Mouse (Mus musculus) kidney, embryonic 15.5 days (tissue): Measurements from ENCODE around the gene Erh. TPM values are rescaled to one million over a fixed set of nuclear protein-coding genes. Genes with fewer than 3 reads are reported as not detected.

Experiments used
- ATAC-seq: fragments of 200-750 bp; cut with Nextera tagmentation; replicated peaks from 2 replicates; pipeline ENCODE4 v1.8.0; 2017; ENCODE audit warnings: moderate TSS enrichment; ENCODE audit not compliant: low FRiP score
- H3K27ac ChIP-seq: fragments of 300-500 bp; sonication (generic); 2 replicates; pipeline ENCODE4 v1.5.1; 2015; ENCODE audit warnings: mild to moderate bottlenecking, inconsistent platforms
- H3K27me3 ChIP-seq: fragments of 300-500 bp; sonication (generic); 2 replicates; pipeline ENCODE4 v1.6.1; 2015; ENCODE audit warnings: inconsistent platforms
- H3K36me3 ChIP-seq: fragments of 300-500 bp; sonication (generic); 2 replicates; pipeline ENCODE4 v1.6.1; 2015; ENCODE audit warnings: inconsistent platforms
- H3K4me1 ChIP-seq: fragments of 300-500 bp; sonication (generic); 2 replicates; pipeline ENCODE4 v1.6.1; 2015; ENCODE audit warnings: inconsistent platforms
- H3K4me2 ChIP-seq: fragments of 300-500 bp; sonication (generic); 2 replicates; pipeline ENCODE4 v1.6.1; 2015; ENCODE audit warnings: moderate library complexity, mild to moderate bottlenecking, inconsistent platforms
- H3K4me3 ChIP-seq: fragments of 300-500 bp; sonication (generic); replicated peaks from 2 replicates; pipeline ENCODE4 v1.5.1; 2015; ENCODE audit warnings: mild to moderate bottlenecking, inconsistent platforms
- H3K9ac ChIP-seq: fragments of 300-500 bp; sonication (generic); 2 replicates; pipeline ENCODE4 v1.6.1; 2015; ENCODE audit warnings: mild to moderate bottlenecking, inconsistent platforms
- H3K9me3 ChIP-seq: fragments of 300-500 bp; sonication (generic); replicated peaks from 2 replicates; pipeline ENCODE4 v1.6.1; 2016; ENCODE audit warnings: inconsistent platforms
- WGBS: fragments of 180-500 bp; shearing (Covaris S2); methylation state at CpG from one replicate; pipeline ENCODE4 v1.1.7; 2015; ENCODE audit warnings: mixed read lengths; 5-methylcytosine and 5-hydroxymethylcytosine counted together
- polyA plus RNA-seq: library from polyadenylated mRNA; unstranded; fragments of >200 nt; fragmentation: Nextera tagmentation; extraction: Ambion mirVana; gene quantifications from 2 replicates; pipeline ENCODE4 v1.2.1, GENCODE M21; 2015

Erh gene
- polyA plus RNA-seq, 1 experiment from 2014 or later, result 312 TPM

GRCm38 (mm10) chr12:80609928-80610327 lies 34.2 kb downstream of the Erh start:
- Histone ChIP-seq H3K9me3 (no peaks in the 10 kb centered on the region), H3K4me1 (no peaks in the 10 kb centered on the region), H3K27me3 (no peaks in the 10 kb centered on the region), H3K9ac (no peak overlapping the region), H3K4me3 (no peak overlapping the region), H3K4me2 (no peak overlapping the region), H3K36me3 (no peaks in the 10 kb centered on the region), H3K27ac (no peak overlapping the region)
- no peak for ATAC-seq
- WGBS, result 79% methylated on average over 3 of the region's 3 CpGs

GRCm38 (mm10) chr12:80608576-80608975 lies 35.6 kb downstream of the Erh start:
- H3K36me3 ChIP-seq, result no peaks in the 10 kb centered on the region
- 82% methylated on average over 1 of the region's 1 CpGs for WGBS
- H3K9ac ChIP-seq, result no peak overlapping the region
- H3K9me3 ChIP-seq, result no peaks in the 10 kb centered on the region
- H3K27ac ChIP-seq, result no peak overlapping the region
- peaks cover 12% of the 10 kb centered on the region for H3K4me1 ChIP-seq
- no peak overlapping the region for H3K4me3 ChIP-seq
- no peak for ATAC-seq
- H3K4me2 ChIP-seq, result no peak overlapping the region
- no peaks in the 10 kb centered on the region for H3K27me3 ChIP-seq

GRCm38 (mm10) chr12:80604218-80604617 lies 39.9 kb downstream of the Erh start:
- no peak overlapping the region for H3K9ac ChIP-seq
- no peaks in the 10 kb centered on the region for H3K36me3 ChIP-seq
- no peaks in the 10 kb centered on the region for H3K9me3 ChIP-seq
- 82% methylated on average over 2 of the region's 2 CpGs for WGBS
- no peak overlapping the region for H3K4me2 ChIP-seq
- H3K4me1 ChIP-seq, result peaks cover 34% of the 10 kb centered on the region
- no peak overlapping the region for H3K4me3 ChIP-seq
- peak overlapping the region; percentile 51 for H3K27ac ChIP-seq
- no peak for ATAC-seq
- H3K27me3 ChIP-seq, result no peaks in the 10 kb centered on the region

GRCm38 (mm10) chr12:80603566-80603965 lies 40.6 kb downstream of the Erh start:
- 0 out of 2 replicates have a peak, but pooled peaks have one; percentile 31 for ATAC-seq
- Histone ChIP-seq H3K4me2 (0 out of 2 replicates have a peak overlapping the region, but pooled peaks have one; percentile 1), H3K4me1 (peaks cover 40% of the 10 kb centered on the region), H3K9me3 (no peaks in the 10 kb centered on the region), H3K36me3 (no peaks in the 10 kb centered on the region), H3K9ac (no peak overlapping the region), H3K4me3 (no peak overlapping the region), H3K27ac (peak overlapping the region; percentile 51; the same call in 1 of the 2 replicates), H3K27me3 (no peaks in the 10 kb centered on the region)
- 39% methylated on average over 4 of the region's 4 CpGs for WGBS

GRCm38 (mm10) chr12:80602432-80602831 lies 41.7 kb downstream of the Erh start:
- H3K27me3 ChIP-seq, result no peaks in the 10 kb centered on the region
- no peaks in the 10 kb centered on the region for H3K36me3 ChIP-seq
- no peak overlapping the region for H3K4me3 ChIP-seq
- WGBS, result 95% methylated on average over 5 of the region's 5 CpGs
- no peak overlapping the region for H3K27ac ChIP-seq
- H3K4me1 ChIP-seq, result peaks cover 46% of the 10 kb centered on the region
- no peak overlapping the region for H3K4me2 ChIP-seq
- no peaks in the 10 kb centered on the region for H3K9me3 ChIP-seq
- H3K9ac ChIP-seq, result no peak overlapping the region
- ATAC-seq, result no peak

- Histone ChIP-seq H3K4me3 (no peak overlapping the region), H3K27me3 (no peaks in the 10 kb centered on the region), H3K27ac (no peak overlapping the region), H3K4me1 (peaks cover 46% of the 10 kb centered on the region), H3K9ac (no peak overlapping the region), H3K36me3 (no peaks in the 10 kb centered on the region), H3K9me3 (no peaks in the 10 kb centered on the region), H3K4me2 (no peak overlapping the region)
- WGBS, result 74% methylated on average over 9 of the region's 9 CpGs
- no peak for ATAC-seq
Measured at GRCm38 (mm10) chr12:80601597-80602269, 42.4 kb downstream of the Erh start.

- Histone ChIP-seq H3K27ac (peak overlapping the region; percentile 43; the same call in 1 of the 2 replicates), H3K27me3 (no peaks in the 10 kb centered on the region), H3K4me3 (no peak overlapping the region), H3K4me1 (peaks cover 36% of the 10 kb centered on the region), H3K4me2 (no peak overlapping the region), H3K9me3 (no peaks in the 10 kb centered on the region), H3K36me3 (no peaks in the 10 kb centered on the region), H3K9ac (no peak overlapping the region)
- peak; percentile 82 for ATAC-seq
- 49% methylated on average over 6 of the region's 6 CpGs for WGBS
Measured at GRCm38 (mm10) chr12:80598756-80599155, 45.4 kb downstream of the Erh start.

- H3K9ac ChIP-seq, result no peak overlapping the region
- H3K4me3 ChIP-seq, result no peak overlapping the region
- ATAC-seq, result no peak
- no peaks in the 10 kb centered on the region for H3K9me3 ChIP-seq
- no peaks in the 10 kb centered on the region for H3K36me3 ChIP-seq
- WGBS, result 25% methylated on average over 7 of the region's 7 CpGs
- no peaks in the 10 kb centered on the region for H3K27me3 ChIP-seq
- peak overlapping the region; percentile 43; the same call in 1 of the 2 replicates for H3K27ac ChIP-seq
- H3K4me1 ChIP-seq, result peaks cover 30% of the 10 kb centered on the region
- H3K4me2 ChIP-seq, result no peak overlapping the region
Measured at GRCm38 (mm10) chr12:80598236-80598635, 45.9 kb downstream of the Erh start.

- H3K27me3 ChIP-seq, result no peaks in the 10 kb centered on the region
- H3K4me1 ChIP-seq, result peaks cover 21% of the 10 kb centered on the region
- no peaks in the 10 kb centered on the region for H3K9me3 ChIP-seq
- H3K36me3 ChIP-seq, result no peaks in the 10 kb centered on the region
- no peak overlapping the region for H3K4me2 ChIP-seq
- ATAC-seq, result no peak
- H3K4me3 ChIP-seq, result no peak overlapping the region
- WGBS, result 55% methylated on average over 4 of the region's 4 CpGs
- no peak overlapping the region for H3K9ac ChIP-seq
- no peak overlapping the region for H3K27ac ChIP-seq
Measured at GRCm38 (mm10) chr12:80595968-80596367, 48.2 kb downstream of the Erh start.

GRCm38 (mm10) chr12:80595566-80595965 lies 48.6 kb downstream of the Erh start:
- Histone ChIP-seq H3K27me3 (no peaks in the 10 kb centered on the region), H3K27ac (no peak overlapping the region), H3K9me3 (no peaks in the 10 kb centered on the region), H3K4me1 (peaks cover 17% of the 10 kb centered on the region), H3K4me3 (no peak overlapping the region), H3K9ac (no peak overlapping the region), H3K36me3 (no peaks in the 10 kb centered on the region), H3K4me2 (no peak overlapping the region)
- WGBS, result 94% methylated on average over 4 of the region's 4 CpGs
- ATAC-seq, result no peak

- Histone ChIP-seq H3K4me1 (peaks cover 15% of the 10 kb centered on the region), H3K4me3 (no peak overlapping the region), H3K9me3 (no peaks in the 10 kb centered on the region), H3K27ac (no peak overlapping the region), H3K4me2 (no peak overlapping the region), H3K9ac (no peak overlapping the region), H3K27me3 (no peaks in the 10 kb centered on the region), H3K36me3 (no peaks in the 10 kb centered on the region)
- WGBS, result 86% methylated on average over 4 of the region's 4 CpGs
- no peak for ATAC-seq
Measured at GRCm38 (mm10) chr12:80594781-80595180, 49.4 kb downstream of the Erh start.

GRCm38 (mm10) chr12:80594141-80594540 lies 50.0 kb downstream of the Erh start:
- WGBS, result 84% methylated on average over 4 of the region's 4 CpGs
- Histone ChIP-seq H3K4me1 (peaks cover 12% of the 10 kb centered on the region), H3K9ac (no peak overlapping the region), H3K9me3 (no peaks in the 10 kb centered on the region), H3K4me2 (no peak overlapping the region), H3K36me3 (no peaks in the 10 kb centered on the region), H3K27ac (no peak overlapping the region), H3K4me3 (no peak overlapping the region), H3K27me3 (no peaks in the 10 kb centered on the region)
- ATAC-seq, result no peak

- Histone ChIP-seq H3K27me3 (no peaks in the 10 kb centered on the region), H3K4me3 (no peak overlapping the region), H3K4me1 (no peaks in the 10 kb centered on the region), H3K4me2 (no peak overlapping the region), H3K9me3 (no peaks in the 10 kb centered on the region), H3K36me3 (no peaks in the 10 kb centered on the region), H3K27ac (no peak overlapping the region), H3K9ac (no peak overlapping the region)
- no peak for ATAC-seq
- WGBS, result 24% methylated on average over 2 of the region's 2 CpGs
Measured at GRCm38 (mm10) chr12:80584973-80585372, 59.2 kb downstream of the Erh start.
